Mouse (Mus musculus): ENCODE data around the gene 4930544D05Rik.

DNA sequence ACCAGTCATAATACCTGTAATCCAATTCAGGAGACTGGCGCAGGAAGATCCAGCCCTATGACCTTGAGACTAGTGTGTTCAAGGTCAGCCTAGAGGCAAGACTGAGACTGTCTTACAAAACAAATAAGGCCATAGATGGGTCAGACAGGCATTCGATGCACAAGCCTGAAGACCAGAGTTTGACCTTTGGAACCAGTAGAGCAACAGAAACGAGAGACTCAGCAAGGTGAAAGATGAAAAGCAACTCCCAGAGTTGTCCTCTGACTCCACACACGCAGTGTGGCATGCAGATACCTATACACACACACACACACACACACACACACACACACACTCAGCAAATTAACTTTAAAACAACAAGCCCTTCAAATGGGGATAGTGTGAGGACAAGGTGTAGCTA is 11.2 kb downstream of the 4930544D05Rik start:
- TF ChIP-seq CTCF (IDR thresholded peaks at IDR 0.05; ENCODE audit: control insufficient read depth, insufficient read depth, insufficient read length) (no peak), CEBPB (IDR thresholded peaks at IDR 0.05; ENCODE audit: low read depth) (no peak), MYOD1 (IDR thresholded peaks at IDR 0.05; ENCODE audit: control insufficient read depth, insufficient read length, low read depth) (no peak), MYOG (IDR thresholded peaks at IDR 0.05; ENCODE audit: control insufficient read depth, extremely low read depth, insufficient read length) (no peak), USF1 (IDR thresholded peaks at IDR 0.05; ENCODE audit: low read depth) (no peak), MAX (IDR thresholded peaks at IDR 0.05) (no peak), FOSL1 (IDR thresholded peaks at IDR 0.05; ENCODE audit: insufficient read depth, low read length, poor library complexity, severe bottlenecking) (no peak)
